Mouse (Mus musculus) neural tube, embryonic 11.5 days (tissue): ENCODE data around the gene Hsp90ab1. TPM values are rescaled to one million over a fixed set of nuclear protein-coding genes. Genes with fewer than 3 reads are reported as not detected.

Source experiments
- ATAC-seq: fragments of 200-750 bp; cut with Nextera tagmentation; 2 replicates; pipeline ENCODE4 v1.8.0; 2017; ENCODE audit warnings: moderate number of reproducible peaks, mild to moderate bottlenecking, moderate TSS enrichment, moderate library complexity; ENCODE audit not compliant: insufficient read depth, low FRiP score, low TSS enrichment
- DNase-seq: peaks from one replicate; pipeline ENCODE4 v3.0.0-alpha.2; 2015; ENCODE audit warnings: low spot score
- H3K27ac ChIP-seq: fragments of 300-500 bp; sonication (generic); 2 replicates; pipeline ENCODE4 v1.5.1; 2014; ENCODE audit warnings: low read depth, mild to moderate bottlenecking, low read length
- H3K27me3 ChIP-seq: fragments of 300-500 bp; sonication (generic); 2 replicates; pipeline ENCODE4 v1.6.1; 2014; ENCODE audit warnings: mild to moderate bottlenecking, low read length, mixed read lengths; ENCODE audit not compliant: control insufficient read depth, insufficient read depth
- H3K36me3 ChIP-seq: fragments of 300-500 bp; sonication (generic); 2 replicates; pipeline ENCODE4 v1.6.1; 2014; ENCODE audit warnings: mild to moderate bottlenecking, low read length, moderate library complexity, mixed read lengths; ENCODE audit not compliant: control insufficient read depth, insufficient read depth
- H3K4me1 ChIP-seq: fragments of 300-500 bp; sonication (generic); 2 replicates; pipeline ENCODE4 v1.6.1; 2014; ENCODE audit warnings: low read length, mixed read lengths; ENCODE audit not compliant: control insufficient read depth, insufficient read depth
- H3K4me2 ChIP-seq: fragments of 300-500 bp; sonication (generic); 2 replicates; pipeline ENCODE4 v1.6.1; 2014; ENCODE audit warnings: low read depth, mild to moderate bottlenecking, moderate library complexity
- H3K4me3 ChIP-seq: fragments of 300-500 bp; sonication (generic); 2 replicates; pipeline ENCODE4 v1.5.1; 2014; ENCODE audit warnings: low read depth, low read length
- H3K9ac ChIP-seq: fragments of 300-500 bp; sonication (generic); 2 replicates; pipeline ENCODE4 v1.6.1; 2014; ENCODE audit warnings: mild to moderate bottlenecking, low read length
- H3K9me3 ChIP-seq: fragments of 300-500 bp; sonication (generic); 2 replicates; pipeline ENCODE4 v1.6.1; 2016; ENCODE audit warnings: low read length; ENCODE audit not compliant: control insufficient read depth
- WGBS: fragments of 180-500 bp; shearing (Covaris S2); extraction: QIAGEN DNeasy Blood & Tissue Kit; methylation state at CpG from one replicate; pipeline ENCODE4 v1.1.7; 2014; 5-methylcytosine and 5-hydroxymethylcytosine counted together
- polyA plus RNA-seq: library from polyadenylated mRNA; unstranded; fragments of >200 nt; fragmentation: Nextera tagmentation; extraction: Ambion mirVana; gene quantifications from 2 replicates; pipeline ENCODE4 v1.2.1, GENCODE M21; 2014

The Hsp90ab1 gene
- polyA plus RNA-seq, 1 experiment from 2014 or later: 1,823 TPM

DNA sequence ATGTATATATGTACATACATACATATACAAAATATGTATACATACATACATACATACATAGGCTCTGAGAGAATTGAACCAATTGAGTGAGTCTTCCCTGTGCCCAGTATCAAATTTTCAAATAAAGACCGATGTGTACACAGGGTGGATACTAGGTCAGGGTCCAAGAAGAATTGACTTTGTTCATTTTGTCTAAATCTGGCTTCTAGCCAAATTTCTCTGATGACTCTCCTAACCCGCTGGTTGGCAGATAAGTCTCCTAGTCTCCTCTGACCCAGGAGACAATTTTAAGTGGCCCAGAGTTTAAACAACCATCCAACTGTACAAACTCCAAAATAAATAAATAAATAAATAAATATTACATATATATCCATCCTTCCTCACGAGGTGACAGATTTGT, 25.8 kb upstream of the Hsp90ab1 start:
- H3K4me2 ChIP-seq: peak overlapping the region; percentile 57
- 60% methylated on average over 3 of the region's 3 CpGs for whole genome bisulfite sequencing
- no peak overlapping the region; the same call in 1 of the 2 replicates for H3K4me3 ChIP-seq
- no peak overlapping the region for H3K27ac ChIP-seq
- no peak overlapping the region for H3K9ac ChIP-seq
- H3K36me3 ChIP-seq: no peaks in the 10 kb centered on the region
- ATAC-seq: no peak
- H3K27me3 ChIP-seq: peaks cover 27% of the 10 kb centered on the region
- DNase-seq: no peak
- peaks cover 33% of the 10 kb centered on the region for H3K4me1 ChIP-seq
- H3K9me3 ChIP-seq: no peaks in the 10 kb centered on the region

DNA sequence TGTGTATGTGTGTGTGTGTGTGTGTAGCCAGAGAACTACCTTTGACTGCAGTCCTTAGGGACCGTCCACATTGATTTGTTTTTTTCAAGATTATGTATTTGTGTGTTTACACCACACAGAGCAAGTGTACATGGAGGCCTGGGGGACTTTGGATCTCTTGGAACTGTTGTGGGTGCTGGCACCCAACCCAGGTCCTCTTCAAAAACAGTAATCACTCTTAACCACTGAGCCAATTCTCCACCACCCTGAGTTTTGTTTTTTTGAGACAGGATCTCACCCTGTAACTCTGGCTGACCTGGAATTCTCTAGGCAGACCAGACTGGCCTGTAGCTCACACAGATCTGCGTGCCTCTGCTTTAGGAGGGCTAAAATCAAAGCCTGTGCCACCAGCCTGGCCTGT, 25.3 kb upstream of the Hsp90ab1 start:
- H3K4me3 ChIP-seq: no peak overlapping the region
- DNase-seq (no peak), ATAC-seq (no peak)
- H3K27ac ChIP-seq: no peak overlapping the region
- H3K9me3 ChIP-seq: no peaks in the 10 kb centered on the region
- H3K36me3 ChIP-seq: no peaks in the 10 kb centered on the region
- WGBS: 82% methylated on average over 2 of the region's 2 CpGs
- H3K27me3 ChIP-seq: peaks cover 27% of the 10 kb centered on the region
- peaks cover 36% of the 10 kb centered on the region for H3K4me1 ChIP-seq
- no peak overlapping the region for H3K4me2 ChIP-seq
- H3K9ac ChIP-seq: no peak overlapping the region

DNA sequence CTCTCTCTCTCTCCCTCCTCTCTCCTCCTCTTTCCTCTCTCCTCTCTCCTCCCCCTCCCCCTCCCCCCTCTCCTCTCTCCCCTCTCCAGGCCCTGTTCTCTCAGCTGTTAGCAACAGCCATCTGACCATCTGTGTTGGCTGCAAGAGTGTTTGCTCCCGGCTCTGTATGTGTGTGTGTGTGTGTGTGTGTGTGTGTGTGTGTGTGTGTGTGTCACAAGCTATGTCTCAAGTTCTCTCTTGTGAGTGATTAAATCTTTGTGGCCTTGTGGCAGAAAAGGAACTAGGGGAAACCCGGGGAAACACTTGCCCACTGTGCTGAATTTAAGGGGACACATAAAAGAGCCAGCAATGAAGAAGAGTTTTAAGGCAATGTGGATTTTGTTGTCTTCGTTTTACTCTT, 24.7 kb upstream of the Hsp90ab1 start:
- peak; percentile 43 for DNase-seq

DNA sequence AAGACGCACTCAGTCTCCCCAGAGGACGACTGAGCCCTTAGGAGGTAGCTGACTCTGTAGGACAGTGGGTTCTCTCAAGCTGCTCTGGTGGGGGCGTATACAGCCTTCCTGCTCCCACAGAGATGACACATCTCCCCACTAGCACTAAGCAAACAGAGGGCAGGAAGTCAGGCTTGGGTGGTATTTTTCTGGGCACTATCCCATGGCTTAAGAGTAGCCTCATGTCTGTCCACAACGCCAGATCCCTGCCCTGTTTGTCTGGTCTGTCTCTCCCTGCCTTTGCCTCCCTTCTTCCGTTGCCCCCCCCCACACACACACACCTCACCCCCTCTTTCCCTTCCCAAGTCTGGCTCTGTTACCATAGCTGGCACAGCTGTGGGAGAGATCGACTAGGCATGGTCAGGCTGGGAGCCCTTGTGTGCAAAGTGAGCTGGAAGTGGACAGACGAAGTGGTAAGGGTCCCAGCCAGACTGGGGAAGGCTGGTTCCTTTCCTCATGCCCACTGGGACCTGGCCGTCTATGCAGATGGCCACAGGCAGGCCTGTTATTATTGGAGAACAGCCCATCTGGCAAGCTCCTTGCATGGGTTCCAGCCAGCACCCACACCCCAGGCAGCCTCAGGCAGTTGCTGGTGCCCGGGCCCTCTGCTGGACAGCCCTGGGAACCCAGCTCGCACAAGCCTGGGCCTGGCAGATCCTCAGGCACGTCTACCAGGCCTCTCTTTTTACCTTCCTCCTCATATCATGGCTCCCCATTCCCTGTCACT, 23.7 kb upstream of the Hsp90ab1 start:
- Histone ChIP-seq H3K27me3 (peaks cover 23% of the 10 kb centered on the region), H3K9ac (no peak overlapping the region), H3K4me3 (no peak overlapping the region), H3K27ac (no peak overlapping the region), H3K36me3 (no peaks in the 10 kb centered on the region), H3K4me1 (peaks cover 34% of the 10 kb centered on the region), H3K9me3 (no peaks in the 10 kb centered on the region), H3K4me2 (no peak overlapping the region)
- DNase-seq (peak; percentile 65), ATAC-seq (no peak)
- WGBS: 25% methylated on average over 11 of the region's 11 CpGs

More for the DNA sequence above, 24.7 kb upstream of the Hsp90ab1 start:
- Histone ChIP-seq H3K27ac (no peak overlapping the region), H3K9me3 (no peaks in the 10 kb centered on the region), H3K27me3 (peaks cover 27% of the 10 kb centered on the region), H3K4me2 (no peak overlapping the region), H3K4me3 (no peak overlapping the region), H3K36me3 (no peaks in the 10 kb centered on the region), H3K4me1 (peaks cover 36% of the 10 kb centered on the region), H3K9ac (no peak overlapping the region)
- WGBS: 44% methylated on average over 3 of the region's 3 CpGs
- ATAC-seq: no peak

DNA sequence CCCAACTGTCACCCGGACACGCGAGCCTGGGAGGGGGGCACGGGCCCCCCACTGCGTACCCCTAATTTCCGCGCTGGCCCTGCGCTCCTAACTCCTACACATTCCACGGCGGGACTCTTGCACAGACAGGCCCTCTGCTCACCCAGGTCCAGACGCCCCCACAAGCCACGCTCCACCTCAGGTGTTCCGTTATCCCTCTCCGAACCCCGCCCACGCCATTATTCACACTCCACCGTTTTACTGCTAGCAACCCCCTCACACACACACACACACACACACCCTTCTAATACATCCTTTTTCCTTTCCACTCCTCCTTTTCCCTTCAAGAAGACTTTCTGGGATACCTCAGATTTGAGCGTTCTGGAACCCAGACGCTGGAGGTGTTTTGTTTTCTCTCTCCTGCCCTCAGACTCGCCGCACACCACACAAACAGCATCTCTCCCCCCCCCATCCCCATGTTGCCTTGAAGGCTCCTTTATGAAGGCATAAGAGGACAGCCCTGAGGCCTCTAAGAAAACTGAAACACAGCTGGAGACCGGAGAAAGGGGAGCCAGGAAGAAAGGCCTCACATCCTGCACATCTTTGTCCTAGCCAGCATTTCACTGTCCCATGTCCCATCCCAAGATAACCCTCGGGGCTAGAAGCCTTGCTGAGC, 22.8 kb upstream of the Hsp90ab1 start:
- Histone ChIP-seq H3K4me3 (peak overlapping the region; percentile 46), H3K4me2 (peak overlapping the region; percentile 98), H3K4me1 (peaks cover 30% of the 10 kb centered on the region), H3K27ac (no peak overlapping the region), H3K9ac (peak overlapping the region; percentile 59), H3K36me3 (no peaks in the 10 kb centered on the region), H3K9me3 (no peaks in the 10 kb centered on the region), H3K27me3 (peaks cover 13% of the 10 kb centered on the region)
- DNase-seq: no peak
- WGBS: 2% methylated on average over 23 of the region's 23 CpGs
- peak; percentile 21 for ATAC-seq

DNA sequence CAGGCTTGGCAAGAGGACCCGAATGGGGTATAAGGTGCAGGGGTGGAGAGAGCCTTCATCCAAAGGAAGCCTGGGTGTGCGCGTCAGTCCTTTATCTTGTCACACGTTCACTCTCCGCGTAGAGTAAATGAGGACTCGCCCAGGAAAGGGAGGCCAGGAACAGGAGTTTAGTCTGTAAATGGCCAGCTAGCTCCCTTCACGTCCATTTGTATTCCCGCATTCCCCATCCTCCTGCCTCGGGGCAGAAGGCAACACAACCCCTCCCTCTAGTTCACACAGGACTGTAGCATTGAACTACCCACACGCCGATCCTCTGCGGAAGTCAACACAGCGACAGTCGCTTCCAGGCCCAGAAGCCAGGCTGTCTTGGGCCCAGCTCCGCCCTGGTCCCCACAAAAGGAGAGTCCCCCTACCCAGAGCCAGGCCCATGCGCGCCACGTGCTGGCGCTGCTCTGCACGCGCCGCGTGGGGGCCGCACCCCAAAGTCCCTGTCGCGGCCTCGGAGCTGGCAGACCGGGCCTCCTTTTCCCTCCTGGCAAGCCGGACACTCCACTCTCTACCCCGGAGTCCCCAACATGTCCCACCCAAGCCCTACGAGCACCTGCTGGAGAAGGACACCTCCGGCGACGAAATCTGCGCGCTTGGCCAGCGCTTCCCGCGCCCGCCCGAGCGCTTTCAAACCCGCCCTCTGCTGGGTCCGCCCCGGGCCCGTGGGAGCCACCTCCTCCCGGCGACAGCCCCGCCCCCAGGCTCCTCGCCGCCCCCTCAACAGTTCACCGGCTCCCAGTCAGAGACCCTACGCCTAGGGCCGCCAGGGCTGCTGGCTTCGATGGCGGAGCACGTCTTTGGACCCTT, 22.0 kb upstream of the Hsp90ab1 start:
- Histone ChIP-seq H3K9me3 (no peaks in the 10 kb centered on the region), H3K4me2 (peak overlapping the region; percentile 98), H3K9ac (peak overlapping the region; percentile 59), H3K4me3 (peak overlapping the region; percentile 46), H3K36me3 (no peaks in the 10 kb centered on the region), H3K27ac (no peak overlapping the region), H3K27me3 (peaks cover 7% of the 10 kb centered on the region), H3K4me1 (peaks cover 30% of the 10 kb centered on the region)
- peak; percentile 74 for DNase-seq
- ATAC-seq: peak; percentile 74
- under 1% methylated on average over 58 of the region's 58 CpGs for WGBS

DNA sequence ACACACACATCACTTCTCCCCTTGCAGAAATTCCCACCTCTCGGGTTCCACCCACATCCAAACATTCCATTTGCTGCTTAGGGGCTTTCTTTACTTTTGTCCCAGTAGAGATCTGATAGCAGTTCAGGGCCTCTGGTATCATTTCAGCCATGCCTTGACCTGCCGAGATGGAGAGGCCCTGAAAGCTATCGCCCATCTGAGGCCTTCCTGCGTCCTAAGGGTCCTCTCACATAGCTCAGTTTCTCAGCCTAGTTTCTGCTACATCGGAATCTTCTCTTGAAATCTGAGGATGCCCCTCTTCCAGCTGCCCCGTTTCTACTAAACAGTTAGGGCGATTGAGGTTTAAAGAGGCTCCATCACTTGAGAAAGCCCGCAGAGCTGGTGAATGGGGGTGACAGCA, 21.1 kb upstream of the Hsp90ab1 start:
- no peak overlapping the region for H3K9ac ChIP-seq
- DNase-seq (no peak), ATAC-seq (no peak)
- 52% methylated on average over 8 of the region's 8 CpGs for WGBS
- peak overlapping the region; percentile 46; the same call in 1 of the 2 replicates for H3K4me3 ChIP-seq
- peaks cover 7% of the 10 kb centered on the region; the same call in 1 of the 2 replicates for H3K27me3 ChIP-seq
- no peaks in the 10 kb centered on the region for H3K9me3 ChIP-seq
- no peak overlapping the region for H3K27ac ChIP-seq
- H3K4me1 ChIP-seq: peaks cover 21% of the 10 kb centered on the region
- peak overlapping the region; percentile 98 for H3K4me2 ChIP-seq
- H3K36me3 ChIP-seq: no peaks in the 10 kb centered on the region

DNA sequence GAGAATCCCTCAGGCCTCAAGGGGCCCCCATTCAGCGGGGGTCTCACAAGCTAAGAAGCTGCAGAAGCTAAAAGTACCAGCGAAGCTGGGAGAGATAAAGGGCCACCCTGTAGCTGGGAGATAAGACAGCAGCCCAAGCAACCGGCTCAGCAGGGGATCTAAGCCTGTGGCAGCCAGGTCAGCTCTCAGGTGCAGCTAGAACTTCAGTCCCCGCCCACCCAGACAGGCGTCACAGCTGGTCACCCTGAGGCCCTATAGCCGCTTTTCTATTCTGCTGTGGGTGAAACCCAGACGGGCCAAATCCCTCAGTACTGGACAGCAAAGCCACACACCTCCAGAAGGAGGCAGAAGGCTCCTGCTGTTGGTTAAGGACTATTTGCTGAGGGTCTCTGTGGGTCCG, 20.4 kb upstream of the Hsp90ab1 start:
- Histone ChIP-seq H3K4me3 (no peak overlapping the region), H3K9me3 (no peaks in the 10 kb centered on the region), H3K27ac (no peak overlapping the region), H3K27me3 (peaks cover 7% of the 10 kb centered on the region; the same call in 1 of the 2 replicates), H3K36me3 (no peaks in the 10 kb centered on the region), H3K4me2 (no peak overlapping the region), H3K4me1 (peaks cover 21% of the 10 kb centered on the region), H3K9ac (no peak overlapping the region)
- DNase-seq: no peak
- no peak for ATAC-seq
- WGBS: 29% methylated on average over 8 of the region's 8 CpGs
